Mouse (Mus musculus): Measurements from ENCODE around the gene Sgsm1. TPM values are rescaled to one million over a fixed set of nuclear protein-coding genes. Genes with fewer than 3 reads are reported as not detected.

Gene Sgsm1
- polyA plus RNA-seq, 1 experiment from 2014 or later, result 21.1 TPM

- H3K4me2 ChIP-seq, result 0 out of 2 replicates have a peak overlapping the region, but pooled peaks have one; percentile 3
- 6% methylated on average over 11 of the region's 11 CpGs for WGBS
- H3K27ac ChIP-seq (replicated peaks), result no peak overlapping the region
- no peaks in the 10 kb centered on the region for H3K36me3 ChIP-seq
- peaks cover 54% of the 10 kb centered on the region for H3K27me3 ChIP-seq
- H3K9ac ChIP-seq, result no peak overlapping the region
- H3K9me3 ChIP-seq, result no peaks in the 10 kb centered on the region
- H3K4me3 ChIP-seq, result no peak overlapping the region
- ATAC-seq (ENCODE audit: low FRiP score, low read depth), result no peak
- H3K4me1 ChIP-seq (replicated peaks), result peaks cover 25% of the 10 kb centered on the region
Measured at GRCm38 (mm10) chr5:113345781-113346180, 35.2 kb upstream of the Sgsm1 start.

GRCm38 (mm10) chr5:113344635-113345386 is 34.2 kb upstream of the Sgsm1 start:
- WGBS, result 30% methylated on average over 16 of the region's 16 CpGs
- Histone ChIP-seq H3K9ac (no peak overlapping the region), H3K9me3 (no peaks in the 10 kb centered on the region), H3K27ac (replicated peaks) (no peak overlapping the region), H3K4me2 (peak overlapping the region; percentile 3; the same call in 1 of the 2 replicates), H3K36me3 (no peaks in the 10 kb centered on the region), H3K4me3 (no peak overlapping the region), H3K27me3 (peaks cover 54% of the 10 kb centered on the region), H3K4me1 (replicated peaks) (peaks cover 20% of the 10 kb centered on the region)
- no peak for ATAC-seq (ENCODE audit: low FRiP score, low read depth)

- ATAC-seq (ENCODE audit: low FRiP score, low read depth), result no peak
- H3K36me3 ChIP-seq, result no peaks in the 10 kb centered on the region
- no peak overlapping the region for H3K27ac ChIP-seq (replicated peaks)
- WGBS, result 29% methylated on average over 9 of the region's 9 CpGs
- no peak overlapping the region for H3K9ac ChIP-seq
- peak overlapping the region; percentile 30; the same call in 1 of the 2 replicates for H3K4me2 ChIP-seq
- H3K4me1 ChIP-seq (replicated peaks), result peaks cover 14% of the 10 kb centered on the region
- peaks cover 57% of the 10 kb centered on the region for H3K27me3 ChIP-seq
- H3K9me3 ChIP-seq, result no peaks in the 10 kb centered on the region
- H3K4me3 ChIP-seq, result no peak overlapping the region
Measured at GRCm38 (mm10) chr5:113336281-113336680, 25.7 kb upstream of the Sgsm1 start.

DNA sequence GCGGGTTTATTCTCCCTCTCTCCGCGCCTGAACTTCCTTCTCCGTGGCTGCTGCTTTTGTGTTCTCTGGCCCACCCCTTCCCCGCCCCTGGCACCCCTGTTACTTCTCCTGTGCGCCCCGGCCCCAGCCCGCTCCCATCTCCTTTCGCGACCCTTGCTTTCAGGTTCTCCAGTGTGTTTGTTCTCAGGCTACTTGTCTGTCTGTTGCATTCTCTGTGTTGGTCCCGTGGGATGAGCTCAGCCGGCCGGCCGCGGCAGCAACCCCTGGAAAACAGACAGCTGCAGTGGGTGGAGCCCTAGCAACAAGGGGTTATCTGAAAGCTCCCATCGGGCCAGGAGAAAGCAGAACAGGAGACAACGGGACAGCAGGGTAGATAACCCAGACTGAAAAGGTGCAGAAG is 25.1 kb upstream of the Sgsm1 start:
- Histone ChIP-seq H3K9ac (no peak overlapping the region), H3K4me2 (peak overlapping the region; percentile 30), H3K4me1 (replicated peaks) (peaks cover 14% of the 10 kb centered on the region), H3K27me3 (peaks cover 57% of the 10 kb centered on the region), H3K4me3 (0 out of 2 replicates have a peak overlapping the region, but pooled peaks have one; percentile 2), H3K36me3 (no peaks in the 10 kb centered on the region), H3K27ac (replicated peaks) (no peak overlapping the region), H3K9me3 (no peaks in the 10 kb centered on the region)
- under 1% methylated on average over 17 of the region's 17 CpGs for WGBS
- no peak for ATAC-seq (ENCODE audit: low FRiP score, low read depth)

GRCm38 (mm10) chr5:113334621-113335530 is 24.3 kb upstream of the Sgsm1 start:
- ATAC-seq (ENCODE audit: low FRiP score, low read depth), result no peak
- Histone ChIP-seq H3K9ac (no peak overlapping the region), H3K4me3 (0 out of 2 replicates have a peak overlapping the region, but pooled peaks have one; percentile 2)

GRCm38 (mm10) chr5:113332899-113333298 is 22.3 kb upstream of the Sgsm1 start:
- Histone ChIP-seq H3K4me3 (no peak overlapping the region), H3K27me3 (peaks cover 51% of the 10 kb centered on the region), H3K36me3 (no peaks in the 10 kb centered on the region), H3K9me3 (0 out of 2 replicates have a peak, but pooled peaks cover 5% of the 10 kb centered on the region), H3K9ac (no peak overlapping the region), H3K4me2 (no peak overlapping the region), H3K27ac (replicated peaks) (no peak overlapping the region), H3K4me1 (replicated peaks) (peaks cover 14% of the 10 kb centered on the region)
- ATAC-seq (ENCODE audit: low FRiP score, low read depth), result no peak
- 65% methylated on average over 4 of the region's 4 CpGs for WGBS

More at GRCm38 (mm10) chr5:113334621-113335530, 24.3 kb upstream of the Sgsm1 start:
- Histone ChIP-seq H3K9me3 (no peaks in the 10 kb centered on the region), H3K36me3 (no peaks in the 10 kb centered on the region), H3K27me3 (peaks cover 57% of the 10 kb centered on the region), H3K4me1 (replicated peaks) (peaks cover 14% of the 10 kb centered on the region), H3K4me2 (peak overlapping the region; percentile 30), H3K27ac (replicated peaks) (no peak overlapping the region)
- 10% methylated on average over 32 of the region's 34 CpGs for WGBS

DNA sequence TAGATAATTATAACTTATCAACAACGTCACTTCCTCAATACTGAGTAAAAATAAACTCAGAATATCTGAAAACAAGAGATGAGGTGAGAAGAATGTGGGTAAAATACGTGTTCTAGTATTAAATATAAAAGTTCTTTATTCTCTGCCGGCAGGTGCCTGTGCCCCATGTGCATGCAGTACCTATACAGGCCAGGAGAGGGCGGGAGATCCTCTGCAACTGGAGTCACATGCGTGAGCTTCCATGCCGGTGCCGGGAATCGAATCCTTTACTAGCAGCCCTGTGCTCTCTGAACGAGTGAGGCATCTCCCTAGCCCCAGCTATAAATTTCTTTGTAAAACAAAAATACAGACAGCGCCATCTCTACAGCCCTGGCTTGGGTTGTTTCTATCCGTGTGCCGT is 21.7 kb upstream of the Sgsm1 start:
- Histone ChIP-seq H3K4me1 (replicated peaks) (peaks cover 14% of the 10 kb centered on the region), H3K27me3 (peaks cover 46% of the 10 kb centered on the region), H3K4me2 (no peak overlapping the region), H3K27ac (replicated peaks) (no peak overlapping the region), H3K9me3 (0 out of 2 replicates have a peak, but pooled peaks cover 5% of the 10 kb centered on the region), H3K36me3 (no peaks in the 10 kb centered on the region), H3K9ac (no peak overlapping the region), H3K4me3 (no peak overlapping the region)
- ATAC-seq (ENCODE audit: low FRiP score, low read depth), result no peak
- WGBS, result 38% methylated on average over 12 of the region's 12 CpGs

DNA sequence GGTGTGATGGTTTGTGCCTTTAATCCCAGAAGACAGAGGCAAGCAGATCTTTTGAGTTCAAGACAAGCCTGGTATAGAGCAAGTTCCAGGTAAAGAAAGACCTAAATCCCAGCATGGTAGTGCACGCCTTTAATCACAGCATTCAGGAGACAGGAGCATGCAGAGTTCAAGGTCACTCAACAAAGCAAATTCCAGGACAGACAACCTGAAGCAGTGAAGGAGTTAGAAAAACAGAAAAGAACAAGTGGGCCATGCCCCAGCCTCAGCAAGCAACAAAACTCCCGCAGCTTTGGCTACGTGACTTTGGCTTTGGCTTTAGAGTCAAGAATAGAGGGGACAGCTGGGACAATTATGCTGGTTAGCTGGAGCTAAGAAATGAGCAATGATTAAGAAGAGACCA is 19.6 kb upstream of the Sgsm1 start:
- H3K27me3 ChIP-seq, result peaks cover 28% of the 10 kb centered on the region
- H3K9me3 ChIP-seq, result 0 out of 2 replicates have a peak, but pooled peaks cover 5% of the 10 kb centered on the region
- no peak overlapping the region for H3K4me2 ChIP-seq
- ATAC-seq (ENCODE audit: low FRiP score, low read depth), result no peak
- H3K9ac ChIP-seq, result no peak overlapping the region
- H3K36me3 ChIP-seq, result no peaks in the 10 kb centered on the region
- WGBS, result 89% methylated on average over 3 of the region's 3 CpGs
- H3K27ac ChIP-seq (replicated peaks), result no peak overlapping the region
- H3K4me1 ChIP-seq (replicated peaks), result peaks cover 3% of the 10 kb centered on the region
- H3K4me3 ChIP-seq, result no peak overlapping the region

GRCm38 (mm10) chr5:113329463-113329862 is 18.9 kb upstream of the Sgsm1 start:
- Histone ChIP-seq H3K27me3 (peaks cover 28% of the 10 kb centered on the region), H3K4me1 (replicated peaks) (no peaks in the 10 kb centered on the region), H3K9ac (no peak overlapping the region), H3K9me3 (0 out of 2 replicates have a peak, but pooled peaks cover 5% of the 10 kb centered on the region), H3K4me2 (no peak overlapping the region), H3K4me3 (no peak overlapping the region), H3K36me3 (no peaks in the 10 kb centered on the region), H3K27ac (replicated peaks) (no peak overlapping the region)
- WGBS, result 87% methylated on average over 8 of the region's 8 CpGs
- ATAC-seq (ENCODE audit: low FRiP score, low read depth), result no peak

GRCm38 (mm10) chr5:113323784-113324638 is 13.4 kb upstream of the Sgsm1 start:
- ATAC-seq (ENCODE audit: low FRiP score, low read depth), result no peak
- H3K4me2 ChIP-seq, result peak overlapping the region; percentile 62
- H3K27me3 ChIP-seq, result peaks cover 15% of the 10 kb centered on the region
- H3K4me3 ChIP-seq, result peak overlapping the region; percentile 26
- peak overlapping the region; percentile 23; the same call in 1 of the 2 replicates for H3K9ac ChIP-seq
- WGBS, result 4% methylated on average over 38 of the region's 38 CpGs
- peaks cover 7% of the 10 kb centered on the region for H3K4me1 ChIP-seq (replicated peaks)
- 0 out of 2 replicates have a peak, but pooled peaks cover 5% of the 10 kb centered on the region for H3K9me3 ChIP-seq
- H3K27ac ChIP-seq (replicated peaks), result no peak overlapping the region
- H3K36me3 ChIP-seq, result no peaks in the 10 kb centered on the region

- Histone ChIP-seq H3K27ac (replicated peaks) (no peak overlapping the region), H3K4me2 (peak overlapping the region; percentile 47), H3K4me1 (replicated peaks) (peaks cover 18% of the 10 kb centered on the region), H3K9me3 (no peaks in the 10 kb centered on the region), H3K9ac (no peak overlapping the region), H3K36me3 (no peaks in the 10 kb centered on the region), H3K27me3 (no peaks in the 10 kb centered on the region), H3K4me3 (0 out of 2 replicates have a peak overlapping the region, but pooled peaks have one; percentile 3)
- WGBS, result under 1% methylated on average over 24 of the region's 24 CpGs
- ATAC-seq (ENCODE audit: low FRiP score, low read depth), result peak; percentile 77
Measured at GRCm38 (mm10) chr5:113313998-113314397, 3.4 kb upstream of the Sgsm1 start.

Data from hindbrain, embryonic 15.5 days (tissue).